Comparison of ENCODE assay signal across 16 mouse cellular contexts in genomic region chr10:70181279-70181972, GRCm38 (mm10). TPM values are rescaled to one million over a fixed set of nuclear protein-coding genes. Genes with fewer than 3 reads are reported as not detected.
DNase-seq lines count a peak whose midpoint lies in the region; ATAC-seq and TF ChIP-seq lines count a peak whose summit lies in the region.
"Had no signal": no experiment of that assay in that cellular context is flagged by ENCODE, and none has a peak within 500 bp of the region (broad histone marks: within the 10 kb centered on the region; RNA-seq: fewer than 3 reads in every experiment).

No protein-coding gene starts in this region.

- no peaks in the 10 kb centered on the region for H3K9me3 ChIP-seq in lung, embryonic 16.5 days (ENCODE audit: control insufficient read depth, low read length)
- H3K9me3 ChIP-seq: liver, embryonic 13.5 days; neural tube, embryonic 15.5 days; stomach, embryonic 15.5 days had no signal

- no peaks in the 10 kb centered on the region for H3K27me3 ChIP-seq in kidney, adult 2 months (replicated peaks; ENCODE audit: control insufficient read depth, insufficient read depth, low read length)
- no peaks in the 10 kb centered on the region for H3K27me3 ChIP-seq in lung, embryonic 16.5 days (ENCODE audit: control insufficient read depth, insufficient read depth, low read depth, low read length)
- H3K27me3 ChIP-seq: liver, embryonic 13.5 days; neural tube, embryonic 15.5 days; stomach, embryonic 15.5 days had no signal

- peaks cover 2% of the 10 kb centered on the region; the same call in 1 of the 2 replicates for H3K36me3 ChIP-seq in kidney, adult 2 months (ENCODE audit: control insufficient read depth, insufficient read depth, low read length)
- peaks cover 10% of the 10 kb centered on the region; the same call in 1 of the 2 replicates for H3K36me3 ChIP-seq in lung, embryonic 16.5 days (ENCODE audit: control insufficient read depth, insufficient read depth, low read length)
- H3K36me3 ChIP-seq: stomach, embryonic 15.5 days had no signal

- peak; percentile 34 for DNase-seq in heart, postnatal 4 days
- no peak for DNase-seq in heart, adult 9 months (ENCODE audit: low spot score in 2 of 2)
- peak; percentile 96 for DNase-seq in kidney, adult 2 months
- DNase-seq in thymus, postnatal 4 days: no peak
- DNase-seq: gastrocnemius, postnatal 10 days; layer of hippocampus, postnatal 36 days; liver, embryonic 13.5 days; right cerebral cortex, postnatal 14 days had no signal

- no peak for TF ChIP-seq POLR2A in kidney, adult 2 months (IDR thresholded peaks at IDR 0.05; ENCODE audit: low read depth, low read length)

- WGBS in kidney, adult 2 months: 46% methylated on average over 11 of the region's 11 CpGs
- WGBS in lung, embryonic 16.5 days: 59% methylated on average over 11 of the region's 11 CpGs

- no peak for TF ChIP-seq CTCF in kidney, adult 2 months (conservative IDR thresholded peaks at IDR 0.05; ENCODE audit: insufficient read depth, insufficient read length, low read depth, low read length)

- ATAC-seq in activated CD4-positive, CD25-positive, alpha-beta regulatory T cell, adult 4 months: peak; percentile 49
- peak; percentile 66 for ATAC-seq in lung, embryonic 16.5 days (ENCODE audit: low read depth)
- ATAC-seq in erythroid progenitor cell, adult 5-6 weeks (replicated peaks; ENCODE audit: low FRiP score, poor library complexity, severe bottlenecking): no peak
- ATAC-seq: hindbrain, embryonic 16.5 days; midbrain, embryonic 16.5 days had no signal

- H3K4me3 ChIP-seq in kidney, adult 2 months (ENCODE audit: insufficient read depth, low read depth, low read length): peak overlapping the region; percentile 34; the same call in 1 of the 2 replicates
- H3K4me3 ChIP-seq in lung, embryonic 16.5 days (ENCODE audit: low read length): no peak overlapping the region
- H3K4me3 ChIP-seq: liver, embryonic 13.5 days; neural tube, embryonic 15.5 days; stomach, embryonic 15.5 days had no signal

- H3K9ac ChIP-seq in lung, embryonic 16.5 days (ENCODE audit: low read length): no peak overlapping the region
- H3K9ac ChIP-seq: liver, embryonic 13.5 days; neural tube, embryonic 15.5 days; stomach, embryonic 15.5 days had no signal

- H3K4me2 ChIP-seq in lung, embryonic 16.5 days (ENCODE audit: low read depth, low read length): 0 out of 2 replicates have a peak overlapping the region, but pooled peaks have one; percentile 15
- H3K4me2 ChIP-seq: liver, embryonic 13.5 days; neural tube, embryonic 15.5 days; stomach, embryonic 15.5 days had no signal

- H3K4me1 ChIP-seq in kidney, adult 2 months (ENCODE audit: control insufficient read depth, insufficient read depth, low read length): peaks cover 18% of the 10 kb centered on the region
- H3K4me1 ChIP-seq in lung, embryonic 16.5 days (replicated peaks; ENCODE audit: control insufficient read depth, insufficient read depth, low read length): peaks cover 23% of the 10 kb centered on the region
- H3K4me1 ChIP-seq: stomach, embryonic 15.5 days had no signal

- peak overlapping the region; percentile 93 for H3K27ac ChIP-seq in kidney, adult 2 months (ENCODE audit: insufficient read depth, low read depth, low read length)
- H3K27ac ChIP-seq in lung, embryonic 16.5 days (ENCODE audit: low read length): no peak overlapping the region
- H3K27ac ChIP-seq: liver, embryonic 13.5 days; neural tube, embryonic 15.5 days; stomach, embryonic 15.5 days had no signal

RNA-seq across cellular contexts. Expression of gene Mrln, which starts 23.0 kb away (rescaled TPM):
- under 1 TPM; 0.71 to 0.92 TPM for total RNA-seq in heart, postnatal 4 days (2021)
- not detected for polyA plus RNA-seq in activated CD4-positive, CD25-positive, alpha-beta regulatory T cell, adult 4 months (2017; shearing (Covaris generic))
- 1.0 and 2.5 TPM in 2 replicates for polyA plus RNA-seq in kidney, adult 2 months (2012; rRNA removed)
- polyA plus RNA-seq in lung, embryonic 16.5 days (2015; fragmentation: Nextera tagmentation; extraction: Ambion mirVana): 1.6 and 1.9 TPM in 2 replicates
- not detected in 2 replicates for total RNA-seq in erythroid progenitor cell, adult 5-6 weeks (2015; ENCODE audit: low replicate concordance)
- not detected in 2 replicates for total RNA-seq in erythroid progenitor cell, adult 5-6 weeks (2017; ENCODE audit: low replicate concordance)
- total RNA-seq: ES-E14 had no signal
- polyA plus RNA-seq: midbrain, embryonic 16.5 days had no signal

Comparison
In these comparisons a context has a peak if more than half of its experiments do, and no peak if none do; other contexts are left out.
1. DNase-seq: peak in heart, postnatal 4 days (single experiment) and kidney, adult 2 months (single experiment); none in heart, adult 9 months (0 of 2) and thymus, postnatal 4 days (single experiment).